Mouse (Mus musculus) midbrain, embryonic 11.5 days (tissue): Measurements from ENCODE around the gene Adi1. TPM values are rescaled to one million over a fixed set of nuclear protein-coding genes. Genes with fewer than 3 reads are reported as not detected.

Experiments used
- ATAC-seq: fragments of 200-750 bp; cut with Nextera tagmentation; 2 replicates; pipeline ENCODE4 v1.8.0; 2017; ENCODE audit warnings: moderate TSS enrichment, moderate library complexity; ENCODE audit not compliant: low FRiP score
- DNase-seq: peaks from one replicate; pipeline ENCODE4 v3.0.0; 2015; ENCODE audit warnings: low spot score; ENCODE audit errors: missing footprints
- H3K27ac ChIP-seq: fragments of 300-500 bp; sonication (generic); 2 replicates; pipeline ENCODE4 v1.5.1; 2014; ENCODE audit warnings: low read depth, low read length
- H3K27me3 ChIP-seq: fragments of 300-500 bp; sonication (generic); 2 replicates; pipeline ENCODE4 v1.6.1; 2014; ENCODE audit warnings: mild to moderate bottlenecking, low read length, moderate library complexity, mixed read lengths; ENCODE audit not compliant: control insufficient read depth, insufficient read depth
- H3K36me3 ChIP-seq: fragments of 300-500 bp; sonication (generic); 2 replicates; pipeline ENCODE4 v1.6.1; 2014; ENCODE audit warnings: mild to moderate bottlenecking, low read length, moderate library complexity, mixed read lengths; ENCODE audit not compliant: control insufficient read depth, insufficient read depth
- H3K4me1 ChIP-seq: fragments of 300-500 bp; sonication (generic); 2 replicates; pipeline ENCODE4 v1.6.1; 2014; ENCODE audit warnings: low read length; ENCODE audit not compliant: control insufficient read depth, insufficient read depth
- H3K4me2 ChIP-seq: fragments of 300-500 bp; sonication (generic); 2 replicates; pipeline ENCODE4 v1.6.1; 2014; ENCODE audit warnings: mild to moderate bottlenecking, moderate library complexity
- H3K4me3 ChIP-seq: fragments of 300-500 bp; sonication (generic); 2 replicates; pipeline ENCODE4 v1.5.1; 2014; ENCODE audit warnings: low read depth, low read length
- H3K9ac ChIP-seq: fragments of 300-500 bp; sonication (generic); 2 replicates; pipeline ENCODE4 v1.6.1; 2014; ENCODE audit warnings: low read length
- H3K9me3 ChIP-seq: fragments of 300-500 bp; sonication (generic); 2 replicates; pipeline ENCODE4 v1.6.1; 2016; ENCODE audit warnings: low read length; ENCODE audit not compliant: control insufficient read depth
- WGBS: fragments of 180-500 bp; shearing (Covaris S2); extraction: QIAGEN DNeasy Blood & Tissue Kit; methylation state at CpG from one replicate; pipeline ENCODE4 v1.1.7; 2014; 5-methylcytosine and 5-hydroxymethylcytosine counted together
- polyA plus RNA-seq: library from polyadenylated mRNA; unstranded; fragments of >200 nt; fragmentation: Nextera tagmentation; extraction: Ambion mirVana; gene quantifications from 2 replicates; pipeline ENCODE4 v1.2.1, GENCODE M21; 2014

The Adi1 gene
- polyA plus RNA-seq, 1 experiment from 2014 or later, result 45.0 TPM

- Histone ChIP-seq H3K9ac (no peak overlapping the region), H3K4me2 (no peak overlapping the region), H3K4me1 (no peaks in the 10 kb centered on the region), H3K27ac (no peak overlapping the region), H3K9me3 (no peaks in the 10 kb centered on the region), H3K36me3 (peaks cover 6% of the 10 kb centered on the region; the same call in 1 of the 2 replicates), H3K4me3 (no peak overlapping the region), H3K27me3 (no peaks in the 10 kb centered on the region)
- 75% methylated on average over 8 of the region's 8 CpGs for WGBS
- DNase-seq (no peak), ATAC-seq (no peak)
These were observed 11.3 kb downstream of the Adi1 start for GRCm38 (mm10) chr12:28686199-28686879.

GRCm38 (mm10) chr12:28688996-28689395, 14.0 kb downstream of the Adi1 start:
- H3K27me3 ChIP-seq, result no peaks in the 10 kb centered on the region
- no peaks in the 10 kb centered on the region for H3K9me3 ChIP-seq
- H3K36me3 ChIP-seq, result peaks cover 6% of the 10 kb centered on the region; the same call in 1 of the 2 replicates
- no peak for ATAC-seq
- WGBS, result 65% methylated on average over 6 of the region's 6 CpGs
- no peak overlapping the region for H3K4me3 ChIP-seq
- no peak overlapping the region for H3K9ac ChIP-seq
- DNase-seq, result no peak
- H3K4me2 ChIP-seq, result no peak overlapping the region
- no peak overlapping the region for H3K27ac ChIP-seq
- no peaks in the 10 kb centered on the region for H3K4me1 ChIP-seq

- Histone ChIP-seq H3K4me1 (no peaks in the 10 kb centered on the region), H3K9ac (no peak overlapping the region), H3K4me3 (no peak overlapping the region), H3K36me3 (peaks cover 6% of the 10 kb centered on the region; the same call in 1 of the 2 replicates), H3K4me2 (no peak overlapping the region), H3K27ac (no peak overlapping the region), H3K27me3 (no peaks in the 10 kb centered on the region), H3K9me3 (no peaks in the 10 kb centered on the region)
- DNase-seq (no peak), ATAC-seq (no peak)
- WGBS, result 97% methylated on average over 7 of the region's 7 CpGs
These were observed 15.7 kb downstream of the Adi1 start for GRCm38 (mm10) chr12:28690730-28691129.

- Histone ChIP-seq H3K27ac (no peak overlapping the region), H3K27me3 (no peaks in the 10 kb centered on the region), H3K36me3 (peaks cover 6% of the 10 kb centered on the region; the same call in 1 of the 2 replicates), H3K4me2 (no peak overlapping the region), H3K9ac (no peak overlapping the region), H3K9me3 (no peaks in the 10 kb centered on the region), H3K4me1 (no peaks in the 10 kb centered on the region), H3K4me3 (no peak overlapping the region)
- WGBS, result 90% methylated on average over 3 of the region's 3 CpGs
- ATAC-seq (no peak), DNase-seq (no peak)
These were observed 18.7 kb downstream of the Adi1 start for GRCm38 (mm10) chr12:28693738-28694137.

GRCm38 (mm10) chr12:28694231-28694630, 19.2 kb downstream of the Adi1 start:
- WGBS, result 91% methylated on average over 2 of the region's 2 CpGs
- Histone ChIP-seq H3K4me2 (no peak overlapping the region), H3K36me3 (peaks cover 6% of the 10 kb centered on the region; the same call in 1 of the 2 replicates), H3K4me1 (no peaks in the 10 kb centered on the region), H3K9ac (no peak overlapping the region), H3K27ac (no peak overlapping the region), H3K27me3 (no peaks in the 10 kb centered on the region), H3K9me3 (no peaks in the 10 kb centered on the region), H3K4me3 (no peak overlapping the region)
- ATAC-seq (no peak), DNase-seq (no peak)

GRCm38 (mm10) chr12:28694776-28695175, 19.7 kb downstream of the Adi1 start:
- Histone ChIP-seq H3K9me3 (no peaks in the 10 kb centered on the region), H3K4me3 (no peak overlapping the region), H3K4me1 (no peaks in the 10 kb centered on the region), H3K27me3 (no peaks in the 10 kb centered on the region), H3K27ac (no peak overlapping the region), H3K9ac (no peak overlapping the region; the same call in 1 of the 2 replicates), H3K36me3 (peaks cover 6% of the 10 kb centered on the region; the same call in 1 of the 2 replicates), H3K4me2 (no peak overlapping the region)
- WGBS, result 94% methylated on average over 7 of the region's 7 CpGs
- no peak for ATAC-seq
- no peak for DNase-seq

GRCm38 (mm10) chr12:28697821-28698595, 23.0 kb downstream of the Adi1 start:
- DNase-seq, result no peak
- Histone ChIP-seq H3K4me1 (peaks cover 4% of the 10 kb centered on the region), H3K9me3 (no peaks in the 10 kb centered on the region), H3K36me3 (no peaks in the 10 kb centered on the region), H3K9ac (no peak overlapping the region), H3K4me3 (no peak overlapping the region), H3K27ac (no peak overlapping the region), H3K27me3 (no peaks in the 10 kb centered on the region), H3K4me2 (no peak overlapping the region)
- ATAC-seq, result no peak
- 72% methylated on average over 14 of the region's 14 CpGs for WGBS

- H3K4me1 ChIP-seq, result peaks cover 4% of the 10 kb centered on the region
- ATAC-seq (no peak), DNase-seq (no peak)
- no peak overlapping the region for H3K4me2 ChIP-seq
- no peaks in the 10 kb centered on the region for H3K27me3 ChIP-seq
- 90% methylated on average over 5 of the region's 5 CpGs for WGBS
- H3K9me3 ChIP-seq, result no peaks in the 10 kb centered on the region
- H3K36me3 ChIP-seq, result no peaks in the 10 kb centered on the region
- no peak overlapping the region for H3K27ac ChIP-seq
- no peak overlapping the region for H3K9ac ChIP-seq
- no peak overlapping the region for H3K4me3 ChIP-seq
These were observed 24.1 kb downstream of the Adi1 start for GRCm38 (mm10) chr12:28699086-28699485.

GRCm38 (mm10) chr12:28699656-28700055, 24.6 kb downstream of the Adi1 start:
- no peaks in the 10 kb centered on the region for H3K9me3 ChIP-seq
- peak; percentile 98 for DNase-seq
- H3K27me3 ChIP-seq, result no peaks in the 10 kb centered on the region
- peak; percentile 45; the same call in 1 of the 2 replicates for ATAC-seq
- H3K4me2 ChIP-seq, result no peak overlapping the region
- H3K27ac ChIP-seq, result 0 out of 2 replicates have a peak overlapping the region, but pooled peaks have one; percentile 55
- 9% methylated on average over 6 of the region's 6 CpGs for WGBS
- no peak overlapping the region for H3K9ac ChIP-seq
- H3K36me3 ChIP-seq, result no peaks in the 10 kb centered on the region
- H3K4me1 ChIP-seq, result peaks cover 7% of the 10 kb centered on the region
- H3K4me3 ChIP-seq, result no peak overlapping the region
